Mouse (Mus musculus) liver, embryonic 13.5 days (tissue): ENCODE results near the gene Tbc1d15. TPM values are rescaled to one million over a fixed set of nuclear protein-coding genes. Genes with fewer than 3 reads are reported as not detected.

Experiments used
- ATAC-seq: fragments of 200-750 bp; cut with Nextera tagmentation; 2 replicates; pipeline ENCODE4 v1.8.0; 2017; ENCODE audit warnings: low read depth, mild to moderate bottlenecking, moderate number of reproducible peaks, moderate library complexity
- DNase-seq: peaks from one replicate; pipeline ENCODE4 v3.0.0; 2022
- H3K27ac ChIP-seq: fragments of 300-500 bp; sonication (generic); 2 replicates; pipeline ENCODE4 v1.5.1; 2015; ENCODE audit warnings: moderate library complexity, mild to moderate bottlenecking, inconsistent platforms
- H3K27me3 ChIP-seq: fragments of 300-500 bp; sonication (generic); 2 replicates; pipeline ENCODE4 v1.6.1; 2015; ENCODE audit warnings: mild to moderate bottlenecking, inconsistent platforms
- H3K36me3 ChIP-seq: fragments of 300-500 bp; sonication (generic); 2 replicates; pipeline ENCODE4 v1.6.1; 2015; ENCODE audit warnings: mild to moderate bottlenecking, inconsistent platforms
- H3K4me1 ChIP-seq: fragments of 300-500 bp; sonication (generic); replicated peaks from 2 replicates; pipeline ENCODE4 v1.6.1; 2015; ENCODE audit warnings: inconsistent platforms
- H3K4me2 ChIP-seq: fragments of 300-500 bp; sonication (generic); 2 replicates; pipeline ENCODE4 v1.6.1; 2015; ENCODE audit warnings: inconsistent platforms, mild to moderate bottlenecking, moderate library complexity
- H3K4me3 ChIP-seq: fragments of 300-500 bp; sonication (generic); replicated peaks from 2 replicates; pipeline ENCODE4 v1.5.1; 2015; ENCODE audit warnings: mild to moderate bottlenecking, inconsistent platforms
- H3K9ac ChIP-seq: fragments of 300-500 bp; sonication (generic); 2 replicates; pipeline ENCODE4 v1.6.1; 2015; ENCODE audit warnings: mild to moderate bottlenecking, inconsistent platforms
- H3K9me3 ChIP-seq: fragments of 300-500 bp; sonication (generic); replicated peaks from 2 replicates; pipeline ENCODE4 v1.6.1; 2016; ENCODE audit warnings: inconsistent platforms
- WGBS: fragments of 180-500 bp; shearing (Covaris S2); methylation state at CpG from one replicate; pipeline ENCODE4 v1.1.7; 2015; ENCODE audit not compliant: insufficient replicate concordance; 5-methylcytosine and 5-hydroxymethylcytosine counted together
- polyA plus RNA-seq: library from polyadenylated mRNA; unstranded; fragments of >200 nt; fragmentation: Nextera tagmentation; extraction: Ambion mirVana; gene quantifications from 2 replicates; pipeline ENCODE4 v1.2.1, GENCODE M21; 2015

The Tbc1d15 gene
- polyA plus RNA-seq, 1 experiment from 2014 or later: 36.1 TPM

DNA sequence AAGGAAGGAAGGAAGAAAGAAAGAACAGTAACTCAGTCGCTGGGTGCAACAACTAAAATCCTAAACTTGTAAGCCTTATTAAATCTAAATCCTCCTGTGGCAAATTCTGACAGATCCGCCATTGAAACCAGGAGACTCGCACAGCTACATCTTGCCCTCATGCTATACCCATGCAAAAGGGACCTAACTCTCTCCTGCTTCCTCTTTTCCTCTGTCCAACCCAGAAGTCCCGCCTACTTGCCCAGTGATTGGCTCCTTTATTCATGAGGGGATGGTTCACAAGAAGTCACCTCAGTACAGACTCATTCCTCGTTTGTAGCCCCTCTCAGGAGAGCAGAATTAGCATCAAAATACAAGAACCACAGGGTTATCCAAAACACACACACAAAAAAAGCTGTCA, 20.4 kb upstream of the Tbc1d15 start:
- Histone ChIP-seq H3K9me3 (no peaks in the 10 kb centered on the region), H3K4me1 (no peaks in the 10 kb centered on the region), H3K4me3 (no peak overlapping the region), H3K9ac (no peak overlapping the region), H3K36me3 (no peaks in the 10 kb centered on the region), H3K4me2 (no peak overlapping the region), H3K27ac (no peak overlapping the region), H3K27me3 (no peaks in the 10 kb centered on the region)
- WGBS: 44% methylated on average over 5 of the region's 5 CpGs
- ATAC-seq (no peak), DNase-seq (no peak)

GRCm38 (mm10) chr10:115270612-115271390, 19.5 kb upstream of the Tbc1d15 start:
- Histone ChIP-seq H3K9me3 (no peaks in the 10 kb centered on the region), H3K4me1 (no peaks in the 10 kb centered on the region), H3K9ac (no peak overlapping the region), H3K27ac (no peak overlapping the region), H3K4me3 (no peak overlapping the region), H3K27me3 (no peaks in the 10 kb centered on the region), H3K4me2 (no peak overlapping the region), H3K36me3 (no peaks in the 10 kb centered on the region)
- 70% methylated on average over 12 of the region's 12 CpGs for WGBS
- no peak for DNase-seq
- no peak for ATAC-seq

DNA sequence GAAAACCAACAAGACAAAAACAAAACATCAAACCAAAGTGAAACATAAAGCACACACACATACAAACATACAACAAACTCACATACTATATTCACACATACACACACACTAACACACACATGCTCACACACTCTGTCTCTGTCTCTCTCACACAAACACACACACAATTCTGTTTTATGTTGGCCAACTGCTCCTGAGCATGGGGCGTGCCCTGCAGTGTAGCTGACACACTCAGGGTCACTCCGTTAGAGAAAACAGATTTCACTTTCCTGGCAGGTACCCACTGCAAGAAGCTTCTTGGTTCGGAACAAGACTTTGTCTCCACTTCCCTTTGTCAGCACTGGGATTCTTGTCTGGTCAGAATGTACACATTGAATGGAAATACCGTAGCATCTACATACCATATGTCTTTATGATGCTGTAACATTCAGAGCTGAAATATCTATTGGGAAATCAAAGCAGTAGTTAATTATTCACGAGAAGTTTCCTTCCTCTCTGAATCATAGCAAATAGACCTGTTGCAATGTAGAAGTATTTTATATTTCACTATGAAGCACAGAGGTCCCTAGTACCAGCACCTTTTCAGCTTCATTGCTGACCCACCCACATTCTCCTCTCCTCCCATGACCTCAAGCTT, 11.8 kb upstream of the Tbc1d15 start:
- ATAC-seq (peak; percentile 53; the same call in 1 of the 2 replicates), DNase-seq (no peak)
- no peak overlapping the region for H3K27ac ChIP-seq

GRCm38 (mm10) chr10:115262261-115262660, 11.0 kb upstream of the Tbc1d15 start:
- Histone ChIP-seq H3K4me2 (no peak overlapping the region), H3K36me3 (no peaks in the 10 kb centered on the region), H3K4me1 (no peaks in the 10 kb centered on the region), H3K4me3 (no peak overlapping the region), H3K9ac (no peak overlapping the region), H3K27me3 (no peaks in the 10 kb centered on the region), H3K9me3 (0 out of 2 replicates have a peak, but pooled peaks cover 3% of the 10 kb centered on the region), H3K27ac (no peak overlapping the region)
- 78% methylated on average over 2 of the region's 2 CpGs for WGBS
- no peak for ATAC-seq
- DNase-seq: no peak

More for the DNA sequence above, 11.8 kb upstream of the Tbc1d15 start:
- Histone ChIP-seq H3K4me3 (no peak overlapping the region), H3K9ac (no peak overlapping the region), H3K27me3 (no peaks in the 10 kb centered on the region), H3K36me3 (no peaks in the 10 kb centered on the region), H3K4me2 (peak overlapping the region; percentile 14; the same call in 1 of the 2 replicates), H3K9me3 (0 out of 2 replicates have a peak, but pooled peaks cover 3% of the 10 kb centered on the region), H3K4me1 (no peaks in the 10 kb centered on the region)
- 51% methylated on average over 5 of the region's 5 CpGs for WGBS

DNA sequence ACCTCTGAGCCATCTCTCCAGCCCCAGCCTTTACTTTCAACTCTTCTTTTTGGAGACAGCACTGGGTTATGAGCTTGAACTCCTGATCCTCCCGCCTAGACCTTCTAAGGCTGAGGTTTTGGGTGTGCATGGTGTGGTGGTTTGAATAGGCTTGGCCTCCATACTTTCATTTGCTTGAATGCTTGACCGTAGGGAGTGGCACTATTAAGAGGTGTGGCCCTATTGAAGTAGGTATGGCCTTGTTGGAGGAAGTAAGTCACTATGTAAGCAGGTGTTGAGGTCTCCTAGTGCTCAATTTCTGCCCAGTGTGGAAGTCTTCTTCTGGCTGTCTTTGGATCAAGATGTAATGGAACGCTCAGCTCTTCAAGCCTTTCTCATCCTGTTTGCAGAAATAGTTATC, 10.2 kb upstream of the Tbc1d15 start:
- H3K27ac ChIP-seq: no peak overlapping the region
- no peak for ATAC-seq

GRCm38 (mm10) chr10:115256162-115256561, 4.9 kb upstream of the Tbc1d15 start:
- Histone ChIP-seq H3K4me2 (no peak overlapping the region), H3K36me3 (no peaks in the 10 kb centered on the region), H3K9me3 (0 out of 2 replicates have a peak, but pooled peaks cover 3% of the 10 kb centered on the region), H3K27ac (no peak overlapping the region), H3K27me3 (no peaks in the 10 kb centered on the region), H3K4me3 (no peak overlapping the region), H3K9ac (no peak overlapping the region), H3K4me1 (peaks cover 8% of the 10 kb centered on the region)
- ATAC-seq: no peak
- WGBS: 69% methylated on average over 5 of the region's 5 CpGs
- DNase-seq: no peak

More for the DNA sequence above, 10.2 kb upstream of the Tbc1d15 start:
- WGBS: 63% methylated on average over 3 of the region's 3 CpGs
- 0 out of 2 replicates have a peak, but pooled peaks cover 3% of the 10 kb centered on the region for H3K9me3 ChIP-seq
- DNase-seq: no peak
- H3K27me3 ChIP-seq: no peaks in the 10 kb centered on the region
- H3K36me3 ChIP-seq: no peaks in the 10 kb centered on the region
- H3K4me2 ChIP-seq: no peak overlapping the region
- no peak overlapping the region for H3K9ac ChIP-seq
- H3K4me3 ChIP-seq: no peak overlapping the region
- no peaks in the 10 kb centered on the region for H3K4me1 ChIP-seq

DNA sequence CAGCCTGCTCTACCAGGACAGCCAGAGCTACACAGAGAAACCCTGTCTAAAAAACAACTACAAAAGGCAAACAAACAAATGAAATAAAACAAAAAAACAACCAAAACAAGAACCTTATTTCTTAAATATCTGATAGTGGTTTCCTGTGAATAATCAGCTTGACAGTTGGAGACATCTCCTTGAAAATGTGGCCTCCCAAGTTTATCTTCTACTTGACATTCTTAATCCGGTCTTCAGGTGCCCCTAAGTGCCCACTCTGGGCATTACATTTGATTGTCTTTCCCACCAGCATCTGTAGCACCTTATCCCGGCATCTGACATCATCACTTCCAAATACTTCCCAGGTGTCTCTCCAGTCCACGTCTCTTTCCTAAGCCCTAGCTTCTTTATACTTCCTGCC, 2.3 kb upstream of the Tbc1d15 start:
- Histone ChIP-seq H3K4me3 (no peak overlapping the region), H3K27ac (no peak overlapping the region), H3K4me1 (peaks cover 28% of the 10 kb centered on the region), H3K27me3 (no peaks in the 10 kb centered on the region), H3K4me2 (no peak overlapping the region), H3K9me3 (no peaks in the 10 kb centered on the region), H3K36me3 (no peaks in the 10 kb centered on the region), H3K9ac (no peak overlapping the region)
- DNase-seq (no peak), ATAC-seq (no peak)
- WGBS: 46% methylated on average over 3 of the region's 3 CpGs

- peak; percentile 21 for ATAC-seq
- WGBS: 1% methylated on average over 10 of the region's 10 CpGs
Observed at GRCm38 (mm10) chr10:115252321-115252757, 1.1 kb upstream of the Tbc1d15 start.

GRCm38 (mm10) chr10:115250235-115251087, 806 bp downstream of the Tbc1d15 start:
- Histone ChIP-seq H3K9me3 (no peaks in the 10 kb centered on the region), H3K4me3 (peak overlapping the region; percentile 94), H3K4me2 (peak overlapping the region; percentile 87), H3K4me1 (peaks cover 56% of the 10 kb centered on the region), H3K27me3 (no peaks in the 10 kb centered on the region), H3K9ac (peak overlapping the region; percentile 90), H3K36me3 (no peaks in the 10 kb centered on the region), H3K27ac (peak overlapping the region; percentile 86)
- ATAC-seq: peak; percentile 13
- 10% methylated on average over 38 of the region's 38 CpGs for WGBS
- peak; percentile 42 for DNase-seq

More at GRCm38 (mm10) chr10:115252321-115252757, 1.1 kb upstream of the Tbc1d15 start:
- no peaks in the 10 kb centered on the region for H3K9me3 ChIP-seq
- H3K27ac ChIP-seq: peak overlapping the region; percentile 87
- peak overlapping the region; percentile 94 for H3K4me3 ChIP-seq
- H3K4me1 ChIP-seq: peaks cover 39% of the 10 kb centered on the region
- peak overlapping the region; percentile 69 for H3K9ac ChIP-seq
- H3K36me3 ChIP-seq: no peaks in the 10 kb centered on the region
- DNase-seq: peak; percentile 58
- H3K4me2 ChIP-seq: peak overlapping the region; percentile 77
- no peaks in the 10 kb centered on the region for H3K27me3 ChIP-seq

GRCm38 (mm10) chr10:115248041-115248440, 3.2 kb downstream of the Tbc1d15 start:
- peak overlapping the region; percentile 6 for H3K4me3 ChIP-seq
- H3K36me3 ChIP-seq: no peaks in the 10 kb centered on the region
- ATAC-seq (no peak), DNase-seq (peak; percentile 24)
- H3K9me3 ChIP-seq: no peaks in the 10 kb centered on the region
- H3K9ac ChIP-seq: peak overlapping the region; percentile 51
- no peaks in the 10 kb centered on the region for H3K27me3 ChIP-seq
- H3K27ac ChIP-seq: peak overlapping the region; percentile 65
- peaks cover 73% of the 10 kb centered on the region for H3K4me1 ChIP-seq
- H3K4me2 ChIP-seq: peak overlapping the region; percentile 51
- 6% methylated on average over 7 of the region's 7 CpGs for WGBS

DNA sequence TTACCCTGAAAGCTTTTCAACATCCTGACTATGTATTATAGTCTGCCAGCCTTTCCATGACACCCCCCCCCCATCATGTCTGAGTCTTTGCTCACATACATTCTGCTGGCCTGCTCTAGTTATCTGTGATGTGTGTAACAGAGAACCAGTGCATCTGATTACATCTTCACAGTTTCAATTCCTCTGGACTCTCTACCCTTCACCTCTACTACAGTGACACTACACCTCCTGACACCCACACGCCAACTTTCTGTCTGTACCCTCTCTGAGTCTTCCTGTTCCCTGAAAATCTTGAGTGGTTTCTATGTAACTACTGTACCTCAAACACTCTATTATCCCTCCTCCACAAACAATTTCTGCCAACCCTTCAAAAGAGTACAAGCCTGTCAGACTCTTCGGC, 5.8 kb downstream of the Tbc1d15 start:
- Histone ChIP-seq H3K27ac (no peak overlapping the region), H3K27me3 (no peaks in the 10 kb centered on the region), H3K4me1 (peaks cover 80% of the 10 kb centered on the region), H3K9ac (no peak overlapping the region), H3K4me2 (no peak overlapping the region), H3K4me3 (no peak overlapping the region), H3K9me3 (no peaks in the 10 kb centered on the region), H3K36me3 (no peaks in the 10 kb centered on the region; the same call in 1 of the 2 replicates)
- ATAC-seq: no peak
- no peak for DNase-seq
- WGBS: 77% methylated on average over 2 of the region's 2 CpGs
